Mouse (Mus musculus): ENCODE measurements around the gene Gys2. TPM values are rescaled to one million over a fixed set of nuclear protein-coding genes. Genes with fewer than 3 reads are reported as not detected.
A peak's percentile ranks its signal among the peaks of the same experiment; 100 is the strongest.

The Gys2 gene
- polyA plus RNA-seq, 1 experiment from 2014 or later: not detected

DNA sequence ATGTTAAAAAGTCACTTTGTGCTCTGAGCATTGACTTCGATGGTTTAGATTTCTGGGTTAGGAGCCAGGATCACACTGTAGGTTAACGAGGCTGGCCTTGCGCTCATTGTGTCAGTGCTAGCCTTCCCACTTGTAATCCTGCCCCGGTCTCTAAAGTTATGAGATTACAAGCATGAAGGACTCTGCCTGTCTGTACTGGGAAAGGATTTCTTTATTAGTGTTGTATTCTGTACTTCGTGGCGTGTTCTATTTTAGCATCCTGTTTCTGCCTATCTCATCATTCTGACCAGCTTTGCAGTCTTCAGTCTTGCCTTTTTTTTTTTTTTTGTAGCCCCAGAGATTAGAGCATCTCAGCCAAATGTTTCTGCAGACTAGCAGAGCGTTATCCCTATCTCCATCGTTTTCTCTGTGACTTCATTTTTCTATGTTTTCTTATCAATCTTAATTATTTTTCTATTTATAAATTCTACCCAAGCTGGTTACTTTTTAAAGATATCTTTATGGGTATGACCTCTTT lies 85.1 kb downstream of the Gys2 start:
- Histone ChIP-seq H3K27ac (ENCODE audit: low read depth, low read length) (no peak overlapping the region), H3K9ac (ENCODE audit: low read length) (peak overlapping the region; percentile 82), H3K4me1 (ENCODE audit: control insufficient read depth, insufficient read depth, low read length) (peaks cover 7% of the 10 kb centered on the region; the same call in 1 of the 2 replicates), H3K4me2 (ENCODE audit: low read depth) (peak overlapping the region; percentile 68), H3K4me3 (ENCODE audit: low read depth, low read length) (peak overlapping the region; percentile 93), H3K27me3 (ENCODE audit: control insufficient read depth, insufficient read depth, low read length) (no peaks in the 10 kb centered on the region), H3K36me3 (ENCODE audit: control insufficient read depth, insufficient read depth, low read length) (0 out of 2 replicates have a peak, but pooled peaks cover 2% of the 10 kb centered on the region), H3K9me3 (ENCODE audit: control insufficient read depth, low read length) (no peaks in the 10 kb centered on the region)
- ATAC-seq (ENCODE audit: insufficient read depth, low FRiP score, low TSS enrichment): no peak
- no peak for DNase-seq (ENCODE audit: low spot score)
- WGBS: 25% methylated on average over 8 of the region's 8 CpGs

- Histone ChIP-seq H3K9ac (ENCODE audit: low read length) (peak within 1 kb of the TSS; percentile 82), H3K27ac (ENCODE audit: low read depth, low read length) (no peak within 1 kb of the TSS), H3K9me3 (ENCODE audit: control insufficient read depth, low read length) (no peaks in the 10 kb centered on the region), H3K27me3 (ENCODE audit: control insufficient read depth, insufficient read depth, low read length) (no peaks in the 10 kb centered on the region), H3K4me3 (ENCODE audit: low read depth, low read length) (peak within 1 kb of the TSS; percentile 93), H3K36me3 (ENCODE audit: control insufficient read depth, insufficient read depth, low read length) (no peaks in the 10 kb centered on the region), H3K4me1 (ENCODE audit: control insufficient read depth, insufficient read depth, low read length) (peaks cover 7% of the 10 kb centered on the region; the same call in 1 of the 2 replicates), H3K4me2 (ENCODE audit: low read depth) (peak within 1 kb of the TSS; percentile 68)
- peak; percentile 97 for DNase-seq (ENCODE audit: low spot score)
- WGBS: under 1% methylated on average over 82 of the region's 87 CpGs
- ATAC-seq (ENCODE audit: insufficient read depth, low FRiP score, low TSS enrichment): peak; percentile 100
Measured at GRCm38 (mm10) chr6:142387011-142387754, 85.7 kb downstream of the Gys2 start, which contains the start of the genes Recql and Golt1b. TSS of gene Recql (minus strand) at chr6:142387087. TSS of gene Golt1b (plus strand) at chr6:142387221.

DNA sequence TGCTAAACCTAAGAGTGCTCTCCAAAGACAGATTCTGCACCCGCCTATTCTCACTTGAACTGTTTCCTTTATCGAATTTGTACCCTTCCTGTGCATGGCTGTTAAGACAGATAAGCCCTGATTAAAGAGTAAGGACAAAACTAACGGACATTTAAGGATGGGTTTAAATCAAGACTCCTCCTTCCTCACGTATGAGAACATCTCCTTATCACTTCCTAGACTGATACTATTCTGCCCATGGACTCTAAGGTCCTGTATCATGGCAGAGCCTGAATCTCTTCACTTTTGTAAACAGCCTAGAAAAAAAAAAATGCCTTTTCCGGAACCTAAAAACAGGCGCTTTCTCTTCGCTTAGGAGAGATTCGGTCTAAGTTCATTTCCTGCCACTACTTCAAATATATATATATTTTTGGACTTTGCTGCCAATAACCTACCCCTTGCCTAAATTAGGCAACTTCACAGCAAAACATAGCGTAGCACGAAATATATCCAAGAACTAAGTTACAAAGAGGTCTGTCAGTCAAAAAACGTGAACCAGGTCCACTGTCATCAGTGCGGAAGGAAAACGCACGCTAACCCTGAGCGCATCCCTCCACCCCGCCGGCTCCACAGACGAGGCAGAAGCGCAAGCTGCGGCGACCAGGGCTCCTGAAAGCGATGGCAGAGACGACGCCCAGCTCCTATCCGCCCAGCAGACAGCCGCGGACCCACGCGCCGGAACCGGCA lies 86.5 kb downstream of the Gys2 start:
- peaks cover 7% of the 10 kb centered on the region; the same call in 1 of the 2 replicates for H3K4me1 ChIP-seq (ENCODE audit: control insufficient read depth, insufficient read depth, low read length)
- ATAC-seq (ENCODE audit: insufficient read depth, low FRiP score, low TSS enrichment) (peak; percentile 81), DNase-seq (ENCODE audit: low spot score) (no peak)
- no peaks in the 10 kb centered on the region for H3K36me3 ChIP-seq (ENCODE audit: control insufficient read depth, insufficient read depth, low read length)
- H3K9ac ChIP-seq (ENCODE audit: low read length): peak overlapping the region; percentile 67
- WGBS: 6% methylated on average over 30 of the region's 31 CpGs
- H3K4me3 ChIP-seq (ENCODE audit: low read depth, low read length): peak overlapping the region; percentile 93
- no peak overlapping the region for H3K27ac ChIP-seq (ENCODE audit: low read depth, low read length)
- no peaks in the 10 kb centered on the region for H3K9me3 ChIP-seq (ENCODE audit: control insufficient read depth, low read length)
- peak overlapping the region; percentile 58 for H3K4me2 ChIP-seq (ENCODE audit: low read depth)
- H3K27me3 ChIP-seq (ENCODE audit: control insufficient read depth, insufficient read depth, low read length): no peaks in the 10 kb centered on the region

GRCm38 (mm10) chr6:142384521-142384920 lies 88.4 kb downstream of the Gys2 start:
- H3K9me3 ChIP-seq (ENCODE audit: control insufficient read depth, low read length): no peaks in the 10 kb centered on the region
- H3K4me1 ChIP-seq (ENCODE audit: control insufficient read depth, insufficient read depth, low read length): peaks cover 7% of the 10 kb centered on the region; the same call in 1 of the 2 replicates
- H3K4me3 ChIP-seq (ENCODE audit: low read depth, low read length): no peak overlapping the region
- WGBS: 91% methylated on average over 9 of the region's 9 CpGs
- ATAC-seq (ENCODE audit: insufficient read depth, low FRiP score, low TSS enrichment) (no peak), DNase-seq (ENCODE audit: low spot score) (no peak)
- no peak overlapping the region for H3K4me2 ChIP-seq (ENCODE audit: low read depth)
- no peaks in the 10 kb centered on the region for H3K36me3 ChIP-seq (ENCODE audit: control insufficient read depth, insufficient read depth, low read length)
- no peak overlapping the region for H3K9ac ChIP-seq (ENCODE audit: low read length)
- H3K27me3 ChIP-seq (ENCODE audit: control insufficient read depth, insufficient read depth, low read length): no peaks in the 10 kb centered on the region
- H3K27ac ChIP-seq (ENCODE audit: low read depth, low read length): no peak overlapping the region

- Histone ChIP-seq H3K4me1 (ENCODE audit: control insufficient read depth, insufficient read depth, low read length) (peaks cover 4% of the 10 kb centered on the region; the same call in 1 of the 2 replicates), H3K27ac (ENCODE audit: low read depth, low read length) (no peak overlapping the region), H3K36me3 (ENCODE audit: control insufficient read depth, insufficient read depth, low read length) (no peaks in the 10 kb centered on the region; the same call in 1 of the 2 replicates), H3K9me3 (ENCODE audit: control insufficient read depth, low read length) (no peaks in the 10 kb centered on the region), H3K9ac (ENCODE audit: low read length) (no peak overlapping the region), H3K27me3 (ENCODE audit: control insufficient read depth, insufficient read depth, low read length) (no peaks in the 10 kb centered on the region), H3K4me2 (ENCODE audit: low read depth) (no peak overlapping the region), H3K4me3 (ENCODE audit: low read depth, low read length) (no peak overlapping the region)
- 93% methylated on average over 7 of the region's 7 CpGs for WGBS
- DNase-seq (ENCODE audit: low spot score): no peak
- ATAC-seq (ENCODE audit: insufficient read depth, low FRiP score, low TSS enrichment): no peak
Measured at GRCm38 (mm10) chr6:142381615-142382014, 91.3 kb downstream of the Gys2 start.

DNA sequence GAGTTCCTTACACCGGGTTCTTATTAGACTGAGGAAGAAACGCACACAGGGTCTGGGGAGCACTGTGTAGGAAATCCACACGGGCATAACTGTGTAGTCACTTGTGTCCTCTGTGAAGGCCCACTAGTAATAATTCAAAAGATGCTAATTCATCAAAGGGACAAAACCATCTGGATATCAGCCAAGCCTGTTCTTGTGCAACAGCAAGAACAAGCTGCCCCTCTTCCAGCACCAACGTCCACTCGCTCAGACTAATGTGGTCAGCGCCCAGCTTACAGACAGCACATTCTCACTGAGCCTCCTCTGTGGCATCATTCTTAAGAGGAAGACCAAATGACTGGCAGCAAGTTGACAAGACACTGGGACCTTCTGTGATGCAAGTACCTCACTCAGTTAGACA lies 92.9 kb downstream of the Gys2 start:
- Histone ChIP-seq H3K36me3 (ENCODE audit: control insufficient read depth, insufficient read depth, low read length) (peaks cover 2% of the 10 kb centered on the region; the same call in 1 of the 2 replicates), H3K4me2 (ENCODE audit: low read depth) (no peak overlapping the region), H3K9ac (ENCODE audit: low read length) (no peak overlapping the region), H3K9me3 (ENCODE audit: control insufficient read depth, low read length) (no peaks in the 10 kb centered on the region), H3K4me1 (ENCODE audit: control insufficient read depth, insufficient read depth, low read length) (no peaks in the 10 kb centered on the region), H3K4me3 (ENCODE audit: low read depth, low read length) (no peak overlapping the region), H3K27ac (ENCODE audit: low read depth, low read length) (no peak overlapping the region), H3K27me3 (ENCODE audit: control insufficient read depth, insufficient read depth, low read length) (no peaks in the 10 kb centered on the region)
- no peak for DNase-seq (ENCODE audit: low spot score)
- no peak for ATAC-seq (ENCODE audit: insufficient read depth, low FRiP score, low TSS enrichment)
- whole genome bisulfite sequencing: 92% methylated on average over 6 of the region's 6 CpGs

DNA sequence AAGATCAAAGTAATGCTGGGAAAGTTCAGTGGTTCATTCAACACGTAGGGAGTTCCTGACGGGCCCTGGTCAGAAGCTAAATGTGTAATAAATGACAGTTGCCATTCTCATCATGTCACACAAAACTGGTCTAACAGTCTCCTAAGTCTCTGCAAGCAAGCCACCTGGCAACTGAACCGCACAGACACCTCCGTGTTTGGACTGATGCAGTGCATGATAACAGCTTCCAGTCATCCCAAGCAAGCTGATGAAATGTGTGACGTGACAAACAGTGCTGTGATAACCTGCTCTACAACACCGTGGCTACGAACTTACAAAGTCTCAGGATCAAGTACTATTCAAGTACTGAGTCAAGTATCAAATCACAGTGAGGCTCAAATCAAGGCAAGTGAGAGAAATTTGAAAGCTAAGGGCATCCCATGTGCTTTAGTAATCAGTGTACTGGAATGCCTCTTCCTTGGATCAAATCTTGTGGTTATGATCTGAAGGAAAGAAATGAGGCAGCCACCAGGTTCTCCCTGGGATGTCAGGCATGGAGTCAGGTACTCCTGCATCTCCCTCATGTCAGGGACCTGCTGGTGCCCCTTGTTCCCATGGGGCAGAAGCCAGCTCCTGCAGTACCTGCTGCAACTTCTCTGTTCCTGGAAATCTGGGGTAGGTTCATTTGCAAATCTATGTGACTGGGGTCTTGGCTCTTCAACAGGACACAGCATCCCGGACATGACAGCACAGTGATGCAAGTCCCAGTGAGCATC lies 94.2 kb downstream of the Gys2 start:
- Histone ChIP-seq H3K4me3 (ENCODE audit: low read depth, low read length) (no peak overlapping the region), H3K9me3 (ENCODE audit: control insufficient read depth, low read length) (no peaks in the 10 kb centered on the region), H3K4me2 (ENCODE audit: low read depth) (no peak overlapping the region), H3K4me1 (ENCODE audit: control insufficient read depth, insufficient read depth, low read length) (no peaks in the 10 kb centered on the region), H3K9ac (ENCODE audit: low read length) (no peak overlapping the region), H3K27me3 (ENCODE audit: control insufficient read depth, insufficient read depth, low read length) (no peaks in the 10 kb centered on the region), H3K36me3 (ENCODE audit: control insufficient read depth, insufficient read depth, low read length) (peaks cover 2% of the 10 kb centered on the region; the same call in 1 of the 2 replicates), H3K27ac (ENCODE audit: low read depth, low read length) (no peak overlapping the region)
- WGBS: 93% methylated on average over 8 of the region's 8 CpGs
- no peak for ATAC-seq (ENCODE audit: insufficient read depth, low FRiP score, low TSS enrichment)
- no peak for DNase-seq (ENCODE audit: low spot score)

DNA sequence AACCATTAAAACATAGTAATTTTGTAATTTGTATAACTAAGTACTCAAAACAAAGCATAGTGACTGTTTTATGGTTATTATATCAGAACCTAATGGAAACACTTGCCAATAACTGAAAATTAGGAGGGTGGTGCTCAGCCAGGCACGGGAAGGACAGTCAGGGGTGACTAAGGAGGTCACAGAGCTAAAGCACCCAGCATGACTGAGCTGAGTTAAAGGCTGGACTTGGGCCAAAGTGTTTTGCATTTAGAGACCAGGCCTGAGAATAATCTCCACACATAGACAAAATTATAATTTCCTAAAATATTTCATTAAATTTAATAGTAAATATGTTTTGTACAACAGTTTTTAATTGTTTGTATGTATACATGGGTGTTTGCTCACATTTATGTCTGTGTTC lies 95.8 kb downstream of the Gys2 start:
- H3K36me3 ChIP-seq (ENCODE audit: control insufficient read depth, insufficient read depth, low read length): peaks cover 2% of the 10 kb centered on the region; the same call in 1 of the 2 replicates
- DNase-seq (ENCODE audit: low spot score) (no peak), ATAC-seq (ENCODE audit: insufficient read depth, low FRiP score, low TSS enrichment) (no peak)
- no peak overlapping the region for H3K9ac ChIP-seq (ENCODE audit: low read length)
- H3K4me3 ChIP-seq (ENCODE audit: low read depth, low read length): no peak overlapping the region
- H3K27me3 ChIP-seq (ENCODE audit: control insufficient read depth, insufficient read depth, low read length): no peaks in the 10 kb centered on the region
- WGBS: 89% methylated on average over 1 of the region's 1 CpGs
- no peak overlapping the region for H3K27ac ChIP-seq (ENCODE audit: low read depth, low read length)
- H3K9me3 ChIP-seq (ENCODE audit: control insufficient read depth, low read length): no peaks in the 10 kb centered on the region
- no peaks in the 10 kb centered on the region for H3K4me1 ChIP-seq (ENCODE audit: control insufficient read depth, insufficient read depth, low read length)
- no peak overlapping the region for H3K4me2 ChIP-seq (ENCODE audit: low read depth)

Measured in neural tube, embryonic 11.5 days (tissue).